Mouse (Mus musculus) neural tube, embryonic 12.5 days (tissue): ENCODE results near the gene Gm28845. TPM values are rescaled to one million over a fixed set of nuclear protein-coding genes. Genes with fewer than 3 reads are reported as not detected.
"Not testable (repeated sequence)": the region's sequence is repeated elsewhere in the genome, so short reads cannot be mapped to it uniquely, and the experiment has no call there.

Experiments
- ATAC-seq: fragments of 200-750 bp; cut with Nextera tagmentation; 2 replicates; pipeline ENCODE4 v1.8.0; 2017; ENCODE audit warnings: low read depth, mild to moderate bottlenecking, moderate TSS enrichment, moderate library complexity; ENCODE audit not compliant: low FRiP score
- H3K27ac ChIP-seq: fragments of 300-500 bp; sonication (generic); 2 replicates; pipeline ENCODE4 v1.5.1; 2016
- H3K27me3 ChIP-seq: fragments of 300-500 bp; sonication (generic); replicated peaks from 2 replicates; pipeline ENCODE4 v1.6.1; 2016; ENCODE audit warnings: mild to moderate bottlenecking
- H3K36me3 ChIP-seq: fragments of 300-500 bp; sonication (generic); 2 replicates; pipeline ENCODE4 v1.6.1; 2016; ENCODE audit warnings: mild to moderate bottlenecking
- H3K4me1 ChIP-seq: fragments of 300-500 bp; sonication (generic); 2 replicates; pipeline ENCODE4 v1.6.1; 2016
- H3K4me2 ChIP-seq: fragments of 300-500 bp; sonication (generic); replicated peaks from 2 replicates; pipeline ENCODE4 v1.6.1; 2016; ENCODE audit warnings: mild to moderate bottlenecking
- H3K4me3 ChIP-seq: fragments of 300-500 bp; sonication (generic); 2 replicates; pipeline ENCODE4 v1.5.1; 2016
- H3K9ac ChIP-seq: fragments of 300-500 bp; sonication (generic); 2 replicates; pipeline ENCODE4 v1.6.1; 2016; ENCODE audit warnings: mild to moderate bottlenecking
- H3K9me3 ChIP-seq: fragments of 300-500 bp; sonication (generic); 2 replicates; pipeline ENCODE4 v1.6.1; 2016; ENCODE audit warnings: mild to moderate bottlenecking
- WGBS: fragments of 180-500 bp; shearing (Covaris S2); methylation state at CpG from one replicate; pipeline ENCODE4 v1.1.7; 2016; 5-methylcytosine and 5-hydroxymethylcytosine counted together
- polyA plus RNA-seq: library from polyadenylated mRNA; unstranded; fragments of >200 nt; fragmentation: Nextera tagmentation; extraction: Ambion mirVana; gene quantifications from 2 replicates; pipeline ENCODE4 v1.2.1, GENCODE M21; 2016

Gm28845 gene
- polyA plus RNA-seq, 1 experiment from 2014 or later, result not detected

GRCm38 (mm10) chr1:65091566-65091965 is 27.8 kb downstream of the Gm28845 start:
- Histone ChIP-seq H3K27me3 (no peaks in the 10 kb centered on the region), H3K9ac (no peak overlapping the region), H3K36me3 (no peaks in the 10 kb centered on the region), H3K27ac (no peak overlapping the region), H3K4me2 (no peak overlapping the region), H3K4me1 (no peaks in the 10 kb centered on the region), H3K4me3 (no peak overlapping the region), H3K9me3 (no peaks in the 10 kb centered on the region)
- 92% methylated on average over 3 of the region's 3 CpGs for WGBS
- no peak for ATAC-seq

GRCm38 (mm10) chr1:65090370-65090769 is 29.0 kb downstream of the Gm28845 start:
- H3K4me1 ChIP-seq, result no peaks in the 10 kb centered on the region
- H3K36me3 ChIP-seq, result no peaks in the 10 kb centered on the region
- ATAC-seq, result no peak
- no peaks in the 10 kb centered on the region for H3K27me3 ChIP-seq
- H3K27ac ChIP-seq, result no peak overlapping the region
- H3K4me2 ChIP-seq, result no peak overlapping the region
- no peak overlapping the region for H3K4me3 ChIP-seq
- no peaks in the 10 kb centered on the region for H3K9me3 ChIP-seq
- WGBS, result 87% methylated on average over 2 of the region's 2 CpGs
- no peak overlapping the region for H3K9ac ChIP-seq

GRCm38 (mm10) chr1:65088567-65089356 is 30.6 kb downstream of the Gm28845 start:
- no peak overlapping the region for H3K4me2 ChIP-seq
- no peak overlapping the region for H3K9ac ChIP-seq
- no peak overlapping the region for H3K4me3 ChIP-seq
- ATAC-seq, result no peak
- H3K4me1 ChIP-seq, result no peaks in the 10 kb centered on the region
- no peaks in the 10 kb centered on the region for H3K36me3 ChIP-seq
- no peaks in the 10 kb centered on the region for H3K9me3 ChIP-seq
- no peak overlapping the region for H3K27ac ChIP-seq
- 79% methylated on average over 6 of the region's 6 CpGs for WGBS
- H3K27me3 ChIP-seq, result no peaks in the 10 kb centered on the region

DNA sequence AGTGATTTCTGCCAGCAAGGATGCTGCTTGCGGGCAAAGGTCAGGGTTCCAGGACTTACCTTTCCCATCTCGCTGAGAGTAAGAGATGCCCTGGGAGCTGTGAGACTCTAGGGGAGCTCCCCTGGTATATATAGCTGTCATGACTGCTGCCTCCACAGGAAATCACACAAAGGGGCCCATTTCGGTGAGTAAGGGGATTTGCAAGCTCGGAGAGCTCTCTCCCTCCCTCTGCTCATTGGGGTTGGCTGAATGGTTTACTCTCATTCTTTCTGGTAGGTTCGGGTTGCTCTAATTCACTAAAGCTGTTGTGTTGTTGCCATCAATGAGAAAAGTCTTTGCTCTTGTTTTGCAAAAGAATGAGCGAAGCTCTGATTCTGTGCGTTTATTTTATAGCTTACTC is 37.2 kb downstream of the Gm28845 start, which contains the start of gene Crygb:
Gene Crygb, minus strand, starts transcription at position 101 of the 400 bp plus-strand sequence.
- Histone ChIP-seq H3K27ac (no peak within 1 kb of the TSS), H3K9ac (no peak within 1 kb of the TSS), H3K4me3 (no peak within 1 kb of the TSS), H3K36me3 (no peaks in the 10 kb centered on the region), H3K9me3 (no peaks in the 10 kb centered on the region), H3K4me2 (no peak within 1 kb of the TSS), H3K27me3 (no peaks in the 10 kb centered on the region), H3K4me1 (no peaks in the 10 kb centered on the region)
- 35% methylated on average over 7 of the region's 7 CpGs for WGBS
- no peak for ATAC-seq

DNA sequence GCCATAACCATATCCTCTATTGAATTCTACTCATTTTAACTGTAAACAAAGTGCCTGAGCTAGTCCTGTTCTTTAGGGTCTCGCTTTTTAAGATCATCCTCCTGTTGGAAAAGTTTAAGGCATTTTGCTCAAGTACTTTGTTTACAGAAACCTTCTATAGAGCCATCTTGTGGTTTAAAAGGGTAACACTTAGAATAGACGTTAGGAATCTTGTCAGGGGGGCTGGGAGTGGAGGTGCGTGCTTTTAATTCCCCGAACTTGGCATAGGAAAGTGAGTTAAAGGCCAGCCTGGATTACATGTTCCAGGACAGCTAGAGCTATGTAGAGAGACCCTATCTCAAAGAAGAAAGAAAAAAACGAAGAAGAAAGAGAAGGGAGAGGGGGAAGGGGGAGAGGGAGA is 43.8 kb downstream of the Gm28845 start:
- H3K27ac ChIP-seq, result no peak overlapping the region
- no peaks in the 10 kb centered on the region for H3K9me3 ChIP-seq
- H3K4me2 ChIP-seq, result no peak overlapping the region
- ATAC-seq, result no peak
- no peak overlapping the region for H3K4me3 ChIP-seq
- no peaks in the 10 kb centered on the region for H3K4me1 ChIP-seq
- 29% methylated on average over 5 of the region's 5 CpGs for WGBS
- no peaks in the 10 kb centered on the region for H3K27me3 ChIP-seq
- no peaks in the 10 kb centered on the region for H3K36me3 ChIP-seq
- no peak overlapping the region for H3K9ac ChIP-seq

GRCm38 (mm10) chr1:65073589-65073988 is 45.8 kb downstream of the Gm28845 start, which contains the start of gene Crygc:
Gene Crygc, minus strand, starts transcription at chr1:65073689.
- Histone ChIP-seq H3K36me3 (no peaks in the 10 kb centered on the region), H3K27ac (no peak within 1 kb of the TSS), H3K27me3 (no peaks in the 10 kb centered on the region), H3K4me3 (no peak within 1 kb of the TSS), H3K4me1 (no peaks in the 10 kb centered on the region), H3K9me3 (no peaks in the 10 kb centered on the region), H3K4me2 (no peak within 1 kb of the TSS), H3K9ac (no peak within 1 kb of the TSS)
- no peak for ATAC-seq
- WGBS, result 57% methylated on average over 6 of the region's 6 CpGs

GRCm38 (mm10) chr1:65067842-65068241 is 51.5 kb downstream of the Gm28845 start:
- no peak overlapping the region for H3K27ac ChIP-seq
- H3K9ac ChIP-seq, result no peak overlapping the region
- no peak for ATAC-seq
- no peaks in the 10 kb centered on the region for H3K36me3 ChIP-seq
- no peaks in the 10 kb centered on the region for H3K27me3 ChIP-seq
- no peak overlapping the region for H3K4me3 ChIP-seq
- no peaks in the 10 kb centered on the region for H3K4me1 ChIP-seq
- H3K9me3 ChIP-seq, result no peaks in the 10 kb centered on the region
- no peak overlapping the region for H3K4me2 ChIP-seq

GRCm38 (mm10) chr1:65064201-65064600 is 55.2 kb downstream of the Gm28845 start:
- Histone ChIP-seq H3K9me3 (no peaks in the 10 kb centered on the region), H3K4me2 (no peak overlapping the region), H3K27ac (no peak overlapping the region), H3K27me3 (no peaks in the 10 kb centered on the region), H3K4me3 (no peak overlapping the region), H3K36me3 (no peaks in the 10 kb centered on the region), H3K4me1 (no peaks in the 10 kb centered on the region), H3K9ac (no peak overlapping the region)
- ATAC-seq, result no peak
- 66% methylated on average over 15 of the region's 15 CpGs for WGBS

- H3K27ac ChIP-seq, result no peak within 1 kb of the TSS
- no peak for ATAC-seq
- no peaks in the 10 kb centered on the region for H3K9me3 ChIP-seq
- H3K27me3 ChIP-seq, result no peaks in the 10 kb centered on the region
- H3K4me3 ChIP-seq, result no peak within 1 kb of the TSS
- H3K9ac ChIP-seq, result no peak within 1 kb of the TSS
- 72% methylated on average over 8 of the region's 8 CpGs for WGBS
- no peaks in the 10 kb centered on the region for H3K36me3 ChIP-seq
- no peaks in the 10 kb centered on the region for H3K4me1 ChIP-seq
- H3K4me2 ChIP-seq, result no peak within 1 kb of the TSS
These were observed 56.0 kb downstream of the Gm28845 start, which contains the start of gene Crygd for GRCm38 (mm10) chr1:65063352-65063751. Gene Crygd, minus strand, starts transcription at chr1:65063452.

DNA sequence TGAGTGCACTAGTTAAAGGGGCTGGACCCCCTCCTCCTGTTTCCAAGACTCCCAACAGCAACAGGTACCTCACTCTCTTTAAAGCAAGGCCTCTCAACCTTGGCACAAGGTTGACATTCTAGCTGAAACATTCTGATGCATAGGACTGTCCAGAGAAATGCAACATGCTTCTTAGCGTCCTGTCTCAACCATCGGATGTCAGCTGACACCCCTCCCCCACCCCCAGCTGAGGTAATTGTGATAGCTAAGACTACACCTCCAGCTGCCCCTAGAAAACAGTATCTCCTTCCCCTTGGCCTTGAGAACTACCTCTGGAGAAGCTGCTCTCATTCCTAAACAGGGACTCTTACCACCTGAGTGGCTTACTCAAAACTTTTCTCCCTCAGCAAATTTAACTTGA is 67.2 kb downstream of the Gm28845 start:
- Histone ChIP-seq H3K4me2 (no peak overlapping the region), H3K9ac (no peak overlapping the region), H3K27me3 (no peaks in the 10 kb centered on the region), H3K27ac (no peak overlapping the region), H3K4me3 (no peak overlapping the region), H3K36me3 (no peaks in the 10 kb centered on the region), H3K4me1 (no peaks in the 10 kb centered on the region), H3K9me3 (no peaks in the 10 kb centered on the region)
- WGBS, result 43% methylated on average over 2 of the region's 2 CpGs
- ATAC-seq, result no peak

DNA sequence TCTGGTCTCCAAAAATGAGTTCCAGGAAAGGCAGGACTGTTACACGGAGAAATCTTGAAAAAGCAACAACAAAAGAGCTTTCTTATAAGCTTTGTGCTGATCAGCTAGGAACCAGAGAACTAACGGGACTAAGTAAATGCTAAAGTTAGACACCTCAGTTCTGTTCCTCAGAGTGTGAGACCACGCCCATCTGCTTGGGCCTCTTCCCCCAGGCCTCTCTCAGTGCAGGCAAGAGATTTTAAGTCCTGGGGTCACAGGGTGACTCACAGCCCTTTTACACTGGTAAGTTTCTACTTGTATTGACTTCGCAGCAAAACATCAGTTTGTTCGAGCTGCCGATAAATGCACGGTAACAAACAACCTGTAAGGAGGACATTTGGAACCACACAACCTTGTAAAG is 67.7 kb downstream of the Gm28845 start:
- Histone ChIP-seq H3K9ac (no peak overlapping the region), H3K4me2 (no peak overlapping the region)
- no peak for ATAC-seq

DNA sequence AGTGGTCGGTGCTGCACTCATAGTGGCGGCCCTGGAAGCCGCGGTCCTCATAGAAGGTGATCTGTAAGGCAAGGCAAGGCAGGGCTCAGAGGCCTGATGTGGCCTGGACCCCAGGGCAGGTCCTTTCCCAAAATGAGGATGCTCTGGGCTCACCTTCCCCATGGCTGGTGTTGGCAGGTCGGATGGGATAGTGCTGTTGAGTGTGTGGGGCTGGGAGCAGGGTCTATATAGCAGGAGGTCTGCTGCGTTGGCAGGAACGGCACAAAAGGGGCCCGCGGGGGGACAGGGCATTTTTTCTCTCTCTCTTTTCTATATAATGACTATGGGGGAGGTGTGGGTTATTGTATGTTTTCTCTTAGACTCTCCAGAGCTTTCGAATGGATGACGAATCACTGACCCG is 68.4 kb downstream of the Gm28845 start, which contains the start of gene Cryge:
Gene Cryge, minus strand, starts transcription at position 198 of the 400 bp plus-strand sequence.
- 56% methylated on average over 12 of the region's 12 CpGs for WGBS
- H3K4me3 ChIP-seq, H3K4me2 ChIP-seq, H3K9ac ChIP-seq, H3K9me3 ChIP-seq, H3K27me3 ChIP-seq, H3K27ac ChIP-seq, ATAC-seq, H3K36me3 ChIP-seq, H3K4me1 ChIP-seq: not testable (repeated sequence)

More for the DNA sequence above, 67.7 kb downstream of the Gm28845 start:
- Histone ChIP-seq H3K36me3 (no peaks in the 10 kb centered on the region), H3K27ac (no peak overlapping the region), H3K9me3 (no peaks in the 10 kb centered on the region), H3K27me3 (no peaks in the 10 kb centered on the region), H3K4me3 (no peak overlapping the region), H3K4me1 (no peaks in the 10 kb centered on the region)
- WGBS, result 60% methylated on average over 7 of the region's 7 CpGs
